Mouse (Mus musculus): ENCODE data around the gene Edn2.

DNA sequence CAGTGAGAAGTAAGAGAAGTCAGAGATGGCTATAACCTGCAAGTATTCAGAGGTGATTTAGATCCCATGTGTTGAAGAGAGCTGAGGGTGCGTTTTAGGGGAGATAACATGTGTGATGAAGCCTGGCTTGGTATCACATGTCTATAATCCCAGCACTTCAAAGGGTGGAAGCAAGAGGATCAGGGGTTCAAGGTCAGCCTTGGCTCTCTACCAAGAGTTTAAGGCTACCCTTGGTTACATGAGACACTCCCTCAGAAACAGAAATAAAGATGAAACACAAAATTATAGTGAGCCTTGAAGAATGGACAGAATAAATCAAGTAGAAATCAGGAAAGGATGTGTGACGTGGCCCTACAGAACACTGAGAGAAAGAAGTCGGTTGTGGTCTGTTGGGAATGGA, 7.3 kb upstream of the Edn2 start:
- no peak for TF ChIP-seq CTCF (IDR thresholded peaks at IDR 0.05; ENCODE audit: low read depth)
- TF ChIP-seq EP300 (optimal IDR thresholded peaks at IDR 0.05) = no peak

Measured in stomach, postnatal 0 days (tissue).